Mouse (Mus musculus): ENCODE data around the gene Flt1. TPM values are rescaled to one million over a fixed set of nuclear protein-coding genes. Genes with fewer than 3 reads are reported as not detected.
A peak's percentile ranks its signal among the peaks of the same experiment; 100 is the strongest.

Flt1 gene
- total and polyA plus RNA-seq, 3 experiments: 20.5 to 88.3 (median 82.1) TPM

- WGBS: 56% methylated on average over 5 of the region's 5 CpGs
- no peaks in the 10 kb centered on the region for H3K79me2 ChIP-seq (replicated peaks; ENCODE audit: control insufficient read depth, insufficient read depth, low read length)
- no peak overlapping the region for H3K4me3 ChIP-seq
- no peaks in the 10 kb centered on the region for H3K27me3 ChIP-seq (ENCODE audit: control insufficient read depth, insufficient read depth, low read length)
- peaks cover 2% of the 10 kb centered on the region for H3K4me1 ChIP-seq (ENCODE audit: control insufficient read depth, insufficient read depth, low read length)
- intact Hi-C loops (cut with DNase I): no loop called here
- no peaks in the 10 kb centered on the region for H3K36me3 ChIP-seq (ENCODE audit: control insufficient read depth, insufficient read depth, low read length)
- peak; percentile 48 to 54 for DNase-seq
- no peak for TF ChIP-seq EP300 (IDR thresholded peaks at IDR 0.05; ENCODE audit: insufficient read depth, low read depth, low read length)
- TF ChIP-seq CTCF (IDR thresholded peaks at IDR 0.05): no peak
- no peak for TF ChIP-seq POLR2A (IDR thresholded peaks at IDR 0.05; ENCODE audit: insufficient read depth, low read depth, low read length)
- no peak overlapping the region for H3K9ac ChIP-seq (ENCODE audit: low read depth, low read length)
- H3K27ac ChIP-seq: 0 out of 2 replicates have a peak overlapping the region, but pooled peaks have one; percentile 29
Measured at GRCm38 (mm10) chr5:147732926-147733325, 7.1 kb upstream of the Flt1 start.

DNA sequence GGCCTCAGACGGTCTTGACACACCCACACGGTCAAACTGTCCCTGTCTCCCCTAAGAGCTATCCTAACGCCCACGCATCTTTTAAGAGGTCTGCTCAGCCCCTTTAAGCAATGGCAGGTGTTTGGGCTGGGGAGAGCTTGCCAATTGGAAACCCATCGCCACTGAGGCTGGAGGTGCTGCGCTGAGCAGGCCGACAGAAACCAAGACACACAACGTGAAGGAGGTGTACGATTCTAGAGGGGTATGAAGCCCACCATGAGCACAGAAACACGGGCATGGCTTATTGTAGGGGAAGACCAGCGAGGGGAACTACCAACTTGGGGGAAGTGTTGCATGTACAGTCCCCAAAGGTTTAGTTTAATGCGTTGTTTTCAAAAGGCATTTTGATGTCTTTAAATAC lies 1.7 kb upstream of the Flt1 start:
- Histone ChIP-seq H3K79me2 (replicated peaks; ENCODE audit: control insufficient read depth, insufficient read depth, low read length) (no peaks in the 10 kb centered on the region), H3K27me3 (ENCODE audit: control insufficient read depth, insufficient read depth, low read length) (0 out of 2 replicates have a peak, but pooled peaks cover 6% of the 10 kb centered on the region), H3K4me3 (no peak overlapping the region), H3K36me3 (ENCODE audit: control insufficient read depth, insufficient read depth, low read length) (no peaks in the 10 kb centered on the region), H3K9ac (ENCODE audit: low read depth, low read length) (no peak overlapping the region), H3K27ac (peak overlapping the region; percentile 78), H3K4me1 (ENCODE audit: control insufficient read depth, insufficient read depth, low read length) (peaks cover 2% of the 10 kb centered on the region)
- WGBS: 57% methylated on average over 12 of the region's 12 CpGs
- no peak for TF ChIP-seq POLR2A (IDR thresholded peaks at IDR 0.05; ENCODE audit: insufficient read depth, low read depth, low read length)
- no peak for TF ChIP-seq EP300 (IDR thresholded peaks at IDR 0.05; ENCODE audit: insufficient read depth, low read depth, low read length)
- DNase-seq: no peak
- intact Hi-C loops (cut with DNase I): loop anchor here (5.0 kb wide), 2 partner anchors 70 to 120 kb away; no protein-coding TSS in a partner anchor

- Histone ChIP-seq H3K9ac (ENCODE audit: low read depth, low read length) (no peak overlapping the region), H3K27me3 (ENCODE audit: control insufficient read depth, insufficient read depth, low read length) (0 out of 2 replicates have a peak, but pooled peaks cover 6% of the 10 kb centered on the region), H3K27ac (peak overlapping the region; percentile 78), H3K79me2 (replicated peaks; ENCODE audit: control insufficient read depth, insufficient read depth, low read length) (no peaks in the 10 kb centered on the region), H3K4me3 (peak overlapping the region; percentile 71), H3K36me3 (ENCODE audit: control insufficient read depth, insufficient read depth, low read length) (no peaks in the 10 kb centered on the region), H3K4me1 (ENCODE audit: control insufficient read depth, insufficient read depth, low read length) (peaks cover 2% of the 10 kb centered on the region)
- intact Hi-C loops (cut with DNase I): loop anchor here (1.0 to 5.0 kb wide), 4 partner anchors 24 to 147 kb away; no protein-coding TSS in a partner anchor
- 15% methylated on average over 18 of the region's 18 CpGs for WGBS
- TF ChIP-seq CTCF (IDR thresholded peaks at IDR 0.05) (no peak), EP300 (IDR thresholded peaks at IDR 0.05; ENCODE audit: insufficient read depth, low read depth, low read length) (no peak), POLR2A (IDR thresholded peaks at IDR 0.05; ENCODE audit: insufficient read depth, low read depth, low read length) (no peak)
- DNase-seq: peak; percentile 39 to 45
Measured at GRCm38 (mm10) chr5:147726701-147727393, 1.0 kb upstream of the Flt1 start.

- H3K9ac ChIP-seq (ENCODE audit: low read depth, low read length): peak overlapping the region; percentile 91
- TF ChIP-seq POLR2A (IDR thresholded peaks at IDR 0.05; ENCODE audit: insufficient read depth, low read depth, low read length) (no peak), CTCF (IDR thresholded peaks at IDR 0.05) (no peak), EP300 (IDR thresholded peaks at IDR 0.05; ENCODE audit: insufficient read depth, low read depth, low read length) (no peak)
- 0 out of 2 replicates have a peak, but pooled peaks cover 6% of the 10 kb centered on the region for H3K27me3 ChIP-seq (ENCODE audit: control insufficient read depth, insufficient read depth, low read length)
- 1% methylated on average over 69 of the region's 69 CpGs for WGBS
- intact Hi-C loops (cut with DNase I): loop anchor here (5.0 kb wide), 3 partner anchors 68 to 122 kb away; no protein-coding TSS in a partner anchor
- H3K79me2 ChIP-seq (replicated peaks; ENCODE audit: control insufficient read depth, insufficient read depth, low read length): no peaks in the 10 kb centered on the region; the same call in 1 of the 2 replicates
- peak in 1 of 2 experiments; percentile 83 for DNase-seq
- H3K27ac ChIP-seq: peak overlapping the region; percentile 78
- peak overlapping the region; percentile 71 for H3K4me3 ChIP-seq
- no peaks in the 10 kb centered on the region for H3K36me3 ChIP-seq (ENCODE audit: control insufficient read depth, insufficient read depth, low read length)
- H3K4me1 ChIP-seq (ENCODE audit: control insufficient read depth, insufficient read depth, low read length): peaks cover 4% of the 10 kb centered on the region
Measured at GRCm38 (mm10) chr5:147724945-147725830, 623 bp downstream of the Flt1 start.

DNA sequence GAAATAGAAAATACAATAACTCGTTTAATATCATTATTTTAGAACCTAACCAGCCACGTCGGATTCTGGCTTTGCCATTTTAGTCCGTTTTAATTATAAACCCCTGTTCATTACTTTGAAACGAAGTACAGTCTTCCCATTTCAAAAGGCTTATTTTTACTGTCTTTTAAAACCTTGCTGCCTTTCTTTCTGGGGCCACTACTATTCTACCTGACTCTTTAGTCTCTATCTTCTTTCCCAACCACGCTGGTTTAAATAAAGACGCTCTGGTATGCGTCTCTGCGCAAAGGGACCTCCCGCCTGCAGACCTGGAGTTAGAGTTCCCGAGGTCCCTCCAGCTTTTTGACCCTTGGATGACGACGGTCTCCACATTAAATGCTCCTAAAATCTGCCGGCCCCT lies 1.4 kb downstream of the Flt1 start:
- WGBS: 4% methylated on average over 14 of the region's 14 CpGs
- Histone ChIP-seq H3K9ac (ENCODE audit: low read depth, low read length) (peak overlapping the region; percentile 55; the same call in 1 of the 2 replicates), H3K79me2 (replicated peaks; ENCODE audit: control insufficient read depth, insufficient read depth, low read length) (no peaks in the 10 kb centered on the region; the same call in 1 of the 2 replicates), H3K27ac (peak overlapping the region; percentile 78), H3K27me3 (ENCODE audit: control insufficient read depth, insufficient read depth, low read length) (0 out of 2 replicates have a peak, but pooled peaks cover 6% of the 10 kb centered on the region), H3K4me3 (peak overlapping the region; percentile 71), H3K36me3 (ENCODE audit: control insufficient read depth, insufficient read depth, low read length) (no peaks in the 10 kb centered on the region), H3K4me1 (ENCODE audit: control insufficient read depth, insufficient read depth, low read length) (peaks cover 4% of the 10 kb centered on the region)
- intact Hi-C loops (cut with DNase I): loop anchor here (5.0 kb wide), 1 partner anchor 77 kb away; no protein-coding TSS in a partner anchor
- no peak for DNase-seq
- TF ChIP-seq CTCF (IDR thresholded peaks at IDR 0.05): no peak
- no peak for TF ChIP-seq POLR2A (IDR thresholded peaks at IDR 0.05; ENCODE audit: insufficient read depth, low read depth, low read length)
- TF ChIP-seq EP300 (IDR thresholded peaks at IDR 0.05; ENCODE audit: insufficient read depth, low read depth, low read length): no peak

All from heart, adult 2 months (tissue).